Mouse (Mus musculus): ENCODE results near the gene Ppard. TPM values are rescaled to one million over a fixed set of nuclear protein-coding genes. Genes with fewer than 3 reads are reported as not detected.
A peak's percentile ranks its signal among the peaks of the same experiment; 100 is the strongest.

The Ppard gene
- total and polyA plus RNA-seq, 2 experiments from 2014 or later = 1.4 to 23.1 TPM

- TF ChIP-seq EP300 (IDR thresholded peaks at IDR 0.05; ENCODE audit: low read depth) = no peak
- no peak for TF ChIP-seq CTCF (IDR thresholded peaks at IDR 0.05; ENCODE audit: low read depth)
- H3K27ac ChIP-seq (ENCODE audit: low read depth) = peak overlapping the region; percentile 87
- ATAC-seq (ENCODE audit: insufficient read depth, low read depth) = peak; percentile 21
- peak overlapping the region; percentile 88 for H3K4me2 ChIP-seq (ENCODE audit: low read depth, low read length)
- H3K9ac ChIP-seq (replicated peaks; ENCODE audit: low read depth, low read length) = peak overlapping the region; percentile 95
- H3K27me3 ChIP-seq (ENCODE audit: control insufficient read depth, insufficient read depth, low read length) = no peaks in the 10 kb centered on the region
- 2% methylated on average over 17 of the region's 17 CpGs for WGBS
- H3K4me3 ChIP-seq (ENCODE audit: low read depth, low read length) = peak overlapping the region; percentile 91
- H3K4me1 ChIP-seq (ENCODE audit: control insufficient read depth, insufficient read depth) = no peaks in the 10 kb centered on the region; the same call in 1 of the 2 replicates
- no peaks in the 10 kb centered on the region for H3K9me3 ChIP-seq (replicated peaks; ENCODE audit: control insufficient read depth, low read length)
- peaks cover 11% of the 10 kb centered on the region; the same call in 1 of the 2 replicates for H3K36me3 ChIP-seq (replicated peaks; ENCODE audit: control insufficient read depth, insufficient read depth, low read length)
- DNase-seq (ENCODE audit: low spot score) = peak; percentile 27
Measured at GRCm38 (mm10) chr17:28233091-28233731, 711 bp downstream of the Ppard start.

- no peak for TF ChIP-seq EP300 (IDR thresholded peaks at IDR 0.05; ENCODE audit: low read depth)
- TF ChIP-seq CTCF (IDR thresholded peaks at IDR 0.05; ENCODE audit: low read depth) = no peak
- Histone ChIP-seq H3K4me1 (ENCODE audit: control insufficient read depth, insufficient read depth) (no peaks in the 10 kb centered on the region; the same call in 1 of the 2 replicates), H3K27ac (ENCODE audit: low read depth) (no peak overlapping the region), H3K4me2 (ENCODE audit: low read depth, low read length) (no peak overlapping the region), H3K9ac (replicated peaks; ENCODE audit: low read depth, low read length) (no peak overlapping the region), H3K27me3 (ENCODE audit: control insufficient read depth, insufficient read depth, low read length) (no peaks in the 10 kb centered on the region), H3K9me3 (replicated peaks; ENCODE audit: control insufficient read depth, low read length) (no peaks in the 10 kb centered on the region), H3K36me3 (replicated peaks; ENCODE audit: control insufficient read depth, insufficient read depth, low read length) (peaks cover 11% of the 10 kb centered on the region; the same call in 1 of the 2 replicates), H3K4me3 (ENCODE audit: low read depth, low read length) (no peak overlapping the region)
- no peak for DNase-seq (ENCODE audit: low spot score)
- ATAC-seq (ENCODE audit: insufficient read depth, low read depth) = no peak
- WGBS = 90% methylated on average over 5 of the region's 5 CpGs
Measured at GRCm38 (mm10) chr17:28234641-28235040, 2.1 kb downstream of the Ppard start.

GRCm38 (mm10) chr17:28235982-28236635 is 3.6 kb downstream of the Ppard start:
- H3K36me3 ChIP-seq (replicated peaks; ENCODE audit: control insufficient read depth, insufficient read depth, low read length) = peaks cover 19% of the 10 kb centered on the region; the same call in 1 of the 2 replicates
- TF ChIP-seq EP300 (IDR thresholded peaks at IDR 0.05; ENCODE audit: low read depth) (no peak), CTCF (IDR thresholded peaks at IDR 0.05; ENCODE audit: low read depth) (no peak)
- WGBS = 60% methylated on average over 7 of the region's 7 CpGs
- H3K27me3 ChIP-seq (ENCODE audit: control insufficient read depth, insufficient read depth, low read length) = no peaks in the 10 kb centered on the region
- H3K4me3 ChIP-seq (ENCODE audit: low read depth, low read length) = no peak overlapping the region
- no peak overlapping the region for H3K9ac ChIP-seq (replicated peaks; ENCODE audit: low read depth, low read length)
- H3K9me3 ChIP-seq (replicated peaks; ENCODE audit: control insufficient read depth, low read length) = no peaks in the 10 kb centered on the region
- ATAC-seq (ENCODE audit: insufficient read depth, low read depth) (no peak), DNase-seq (ENCODE audit: low spot score) (no peak)
- H3K4me1 ChIP-seq (ENCODE audit: control insufficient read depth, insufficient read depth) = no peaks in the 10 kb centered on the region; the same call in 1 of the 2 replicates
- H3K4me2 ChIP-seq (ENCODE audit: low read depth, low read length) = no peak overlapping the region
- no peak overlapping the region for H3K27ac ChIP-seq (ENCODE audit: low read depth)

GRCm38 (mm10) chr17:28236636-28237015 is 4.1 kb downstream of the Ppard start:
- TF ChIP-seq EP300 (IDR thresholded peaks at IDR 0.05; ENCODE audit: low read depth) = no peak
- TF ChIP-seq CTCF (IDR thresholded peaks at IDR 0.05; ENCODE audit: low read depth) = no peak
- DNase-seq (ENCODE audit: low spot score) (no peak), ATAC-seq (ENCODE audit: insufficient read depth, low read depth) (no peak)
- H3K9ac ChIP-seq (replicated peaks; ENCODE audit: low read depth, low read length) = no peak overlapping the region
- H3K27ac ChIP-seq (ENCODE audit: low read depth) = no peak overlapping the region
- H3K4me2 ChIP-seq (ENCODE audit: low read depth, low read length) = no peak overlapping the region
- no peaks in the 10 kb centered on the region for H3K27me3 ChIP-seq (ENCODE audit: control insufficient read depth, insufficient read depth, low read length)
- H3K36me3 ChIP-seq (replicated peaks; ENCODE audit: control insufficient read depth, insufficient read depth, low read length) = peaks cover 24% of the 10 kb centered on the region; the same call in 1 of the 2 replicates
- 84% methylated on average over 4 of the region's 4 CpGs for WGBS
- H3K9me3 ChIP-seq (replicated peaks; ENCODE audit: control insufficient read depth, low read length) = no peaks in the 10 kb centered on the region
- no peaks in the 10 kb centered on the region; the same call in 1 of the 2 replicates for H3K4me1 ChIP-seq (ENCODE audit: control insufficient read depth, insufficient read depth)
- no peak overlapping the region for H3K4me3 ChIP-seq (ENCODE audit: low read depth, low read length)

- H3K9ac ChIP-seq (replicated peaks; ENCODE audit: low read depth, low read length) = no peak overlapping the region
- TF ChIP-seq EP300 (IDR thresholded peaks at IDR 0.05; ENCODE audit: low read depth) (no peak), CTCF (IDR thresholded peaks at IDR 0.05; ENCODE audit: low read depth) (no peak)
- no peak overlapping the region for H3K4me2 ChIP-seq (ENCODE audit: low read depth, low read length)
- no peaks in the 10 kb centered on the region for H3K27me3 ChIP-seq (ENCODE audit: control insufficient read depth, insufficient read depth, low read length)
- no peaks in the 10 kb centered on the region; the same call in 1 of the 2 replicates for H3K4me1 ChIP-seq (ENCODE audit: control insufficient read depth, insufficient read depth)
- H3K27ac ChIP-seq (ENCODE audit: low read depth) = no peak overlapping the region
- H3K4me3 ChIP-seq (ENCODE audit: low read depth, low read length) = no peak overlapping the region
- peaks cover 25% of the 10 kb centered on the region; the same call in 1 of the 2 replicates for H3K36me3 ChIP-seq (replicated peaks; ENCODE audit: control insufficient read depth, insufficient read depth, low read length)
- no peak for ATAC-seq (ENCODE audit: insufficient read depth, low read depth)
- no peaks in the 10 kb centered on the region for H3K9me3 ChIP-seq (replicated peaks; ENCODE audit: control insufficient read depth, low read length)
- 80% methylated on average over 5 of the region's 5 CpGs for WGBS
- DNase-seq (ENCODE audit: low spot score) = no peak
Measured at GRCm38 (mm10) chr17:28237362-28237761, 4.9 kb downstream of the Ppard start.
